ENCODE assay signal across 12 mouse cellular contexts in genomic region chr6:42542036-42543031, GRCm38 (mm10). TPM values are rescaled to one million over a fixed set of nuclear protein-coding genes. Genes with fewer than 3 reads are reported as not detected.
DNase-seq lines count a peak whose midpoint lies in the region; ATAC-seq and TF ChIP-seq lines count a peak whose summit lies in the region.
"Had no signal": no experiment of that assay in that cellular context is flagged by ENCODE, and none has a peak within 500 bp of the region (broad histone marks: within the 10 kb centered on the region; RNA-seq: fewer than 3 reads in every experiment).

No protein-coding gene starts in this region.

- no peak overlapping the region for H3K4me2 ChIP-seq in limb, embryonic 15.5 days
- peak overlapping the region; percentile 65 for H3K4me2 ChIP-seq in myocyte (ENCODE audit: low read depth)
- H3K4me2 ChIP-seq in neural tube, embryonic 15.5 days, result no peak overlapping the region

- no peak for TF ChIP-seq POLR2A in embryonic fibroblast, embryonic 13.5 days (IDR thresholded peaks at IDR 0.05; ENCODE audit: low read depth, low read length)
- no peak for TF ChIP-seq POLR2A in myocyte (IDR thresholded peaks at IDR 0.05; ENCODE audit: insufficient read length, low read depth)

- H3K79me2 ChIP-seq in myocyte (ENCODE audit: control insufficient read depth, insufficient read depth), result no peaks in the 10 kb centered on the region

- H3K9ac ChIP-seq in limb, embryonic 15.5 days, result no peak overlapping the region
- H3K9ac ChIP-seq in neural tube, embryonic 15.5 days (replicated peaks), result no peak overlapping the region
- H3K9ac ChIP-seq: liver, postnatal 0 days had no signal

- intact Hi-C loops in heart, postnatal 25 days (cut with DNase I), result loop anchor here (10.0 kb wide), 1 partner anchor 722 kb away; the partner anchor contains the start of gene Arhgef5

- peak overlapping the region; percentile 44 for H3K27ac ChIP-seq in limb, embryonic 15.5 days
- H3K27ac ChIP-seq in limb, embryonic 10.5 days, result no peak overlapping the region
- peak overlapping the region; percentile 98 for H3K27ac ChIP-seq in embryonic fibroblast, embryonic 13.5 days (ENCODE audit: insufficient read depth, low read length)
- no peak overlapping the region for H3K27ac ChIP-seq in neural tube, embryonic 15.5 days (replicated peaks)

- DNase-seq in limb, embryonic 10.5 days (ENCODE audit: low spot score), result no peak
- DNase-seq in heart, postnatal 25 days (ENCODE audit: low spot score), result peak; percentile 54
- no peak for DNase-seq in layer of hippocampus, postnatal 10 days (ENCODE audit: low spot score in 2 of 2)
- no peak for DNase-seq in spleen, adult 12 weeks (ENCODE audit: low spot score)
- DNase-seq: cerebellum, adult 18-20 months; liver, postnatal 0 days had no signal

- 41% methylated on average over 4 of the region's 4 CpGs for WGBS in limb, embryonic 15.5 days
- 67% methylated on average over 4 of the region's 4 CpGs for WGBS in limb, embryonic 10.5 days
- whole genome bisulfite sequencing in neural tube, embryonic 15.5 days, result 75% methylated on average over 4 of the region's 4 CpGs

- no peaks in the 10 kb centered on the region for H3K36me3 ChIP-seq in limb, embryonic 15.5 days
- no peaks in the 10 kb centered on the region for H3K36me3 ChIP-seq in limb, embryonic 10.5 days
- no peaks in the 10 kb centered on the region for H3K36me3 ChIP-seq in myocyte (ENCODE audit: control insufficient read depth, insufficient read depth)
- H3K36me3 ChIP-seq in neural tube, embryonic 15.5 days, result no peaks in the 10 kb centered on the region

- H3K4me1 ChIP-seq in limb, embryonic 15.5 days, result no peaks in the 10 kb centered on the region
- H3K4me1 ChIP-seq in limb, embryonic 10.5 days, result peaks cover 12% of the 10 kb centered on the region; the same call in 1 of the 2 replicates
- peaks cover 11% of the 10 kb centered on the region for H3K4me1 ChIP-seq in embryonic fibroblast, embryonic 13.5 days (ENCODE audit: control insufficient read depth, insufficient read depth, low read length)
- H3K4me1 ChIP-seq in neural tube, embryonic 15.5 days, result no peaks in the 10 kb centered on the region

- no peak overlapping the region for H3ac ChIP-seq in myocyte (ENCODE audit: control insufficient read depth, insufficient read length)

- ATAC-seq in limb, embryonic 15.5 days (ENCODE audit: insufficient number of reproducible peaks, low FRiP score, low TSS enrichment, low read depth), result no peak
- ATAC-seq in neural tube, embryonic 15.5 days (ENCODE audit: low FRiP score), result no peak
- ATAC-seq: liver, postnatal 0 days had no signal

- H3K9me3 ChIP-seq in limb, embryonic 15.5 days, result no peaks in the 10 kb centered on the region
- H3K9me3 ChIP-seq in limb, embryonic 10.5 days (replicated peaks), result no peaks in the 10 kb centered on the region
- no peaks in the 10 kb centered on the region for H3K9me3 ChIP-seq in neural tube, embryonic 15.5 days (replicated peaks)

- H3K4me3 ChIP-seq in limb, embryonic 15.5 days, result no peak overlapping the region
- H3K4me3 ChIP-seq in limb, embryonic 10.5 days, result no peak overlapping the region
- H3K4me3 ChIP-seq in embryonic fibroblast, embryonic 13.5 days (ENCODE audit: insufficient read depth, low read length), result no peak overlapping the region
- no peak overlapping the region for H3K4me3 ChIP-seq in myocyte
- no peak overlapping the region for H3K4me3 ChIP-seq in neural tube, embryonic 15.5 days (replicated peaks)

- TF ChIP-seq CTCF in embryonic fibroblast, embryonic 13.5 days (IDR thresholded peaks at IDR 0.05; ENCODE audit: borderline replicate concordance, insufficient read depth, low read length), result no peak

- no peaks in the 10 kb centered on the region for H3K27me3 ChIP-seq in limb, embryonic 15.5 days
- no peaks in the 10 kb centered on the region for H3K27me3 ChIP-seq in limb, embryonic 10.5 days (ENCODE audit: low read depth, poor library complexity, severe bottlenecking)
- H3K27me3 ChIP-seq in myocyte (ENCODE audit: control insufficient read depth, insufficient read depth, insufficient read length), result no peaks in the 10 kb centered on the region
- no peaks in the 10 kb centered on the region for H3K27me3 ChIP-seq in neural tube, embryonic 15.5 days (replicated peaks)

TF ChIP-seq in myocyte, 11 proteins besides CTCF, POLR2A, EP300 and RAD21:
- no peak for TF ChIP-seq SRF (IDR thresholded peaks at IDR 0.05; ENCODE audit: control insufficient read depth, insufficient read length, low read depth)
- no peak for TF ChIP-seq CEBPB (IDR thresholded peaks at IDR 0.05; ENCODE audit: insufficient read depth, poor library complexity, severe bottlenecking)
- TF ChIP-seq MYOG (IDR thresholded peaks at IDR 0.05; ENCODE audit: control insufficient read depth in 1 of 3, insufficient read depth in 1 of 3, insufficient read length in 2 of 3, low read depth in 2 of 3), result peak in 1 of 3 experiments; percentile 3
- peak; percentile 26 for TF ChIP-seq USF1 (IDR thresholded peaks at IDR 0.05; ENCODE audit: low read depth)
- TF ChIP-seq TCF3 (IDR thresholded peaks at IDR 0.05; ENCODE audit: insufficient read length, low read depth), result no peak
- TF ChIP-seq POLR2AphosphoS2 (IDR thresholded peaks at IDR 0.05; ENCODE audit: insufficient read length, low read depth), result no peak
- TF ChIP-seq REST (IDR thresholded peaks at IDR 0.05; ENCODE audit: insufficient read depth, insufficient read length), result no peak
- peak in 2 of 3 experiments; percentile 11 to 40 for TF ChIP-seq MYOD1 (IDR thresholded peaks at IDR 0.05; ENCODE audit: control insufficient read depth in 1 of 3, insufficient read length in 2 of 3, low read depth in 2 of 3)
- TF ChIP-seq E2F4 (IDR thresholded peaks at IDR 0.05; ENCODE audit: insufficient read depth), result no peak
- TF ChIP-seq TCF12 (IDR thresholded peaks at IDR 0.05; ENCODE audit: insufficient read depth, poor library complexity, severe bottlenecking), result peak; percentile 26
- no peak for TF ChIP-seq MAX (IDR thresholded peaks at IDR 0.05; ENCODE audit: low read depth)

RNA-seq across cellular contexts. Expression of gene Olfr455, which starts 5.1 kb away (rescaled TPM):
- polyA plus RNA-seq in limb, embryonic 15.5 days (2015; fragmentation: Nextera tagmentation; extraction: Ambion mirVana), result not detected in 2 replicates
- polyA plus RNA-seq in limb, embryonic 10.5 days (2016; fragmentation: Nextera tagmentation; extraction: Ambion mirVana), result not detected in 2 replicates
- not detected in 2 replicates for polyA plus RNA-seq in embryonic fibroblast, embryonic 13.5 days (2011; ENCODE audit: insufficient read length, low read depth, missing spikeins)
- total RNA-seq in heart, postnatal 25 days (2021), result not detected
- not detected for polyA plus RNA-seq in myocyte (2012; fragmentation: generic; extraction: Trizol)
- not detected for total RNA-seq in layer of hippocampus, postnatal 10 days (2021)
- not detected in 2 replicates for polyA plus RNA-seq in neural tube, embryonic 15.5 days (2015; fragmentation: Nextera tagmentation; extraction: Ambion mirVana)
- total RNA-seq: layer of hippocampus, adult 8-10 months had no signal
- polyA plus RNA-seq: liver, postnatal 0 days had no signal

RNA-seq across cellular contexts. Expression of gene Tcaf3, which starts 55.2 kb away (rescaled TPM):
- not detected in 2 replicates for polyA plus RNA-seq in limb, embryonic 15.5 days (2015; fragmentation: Nextera tagmentation; extraction: Ambion mirVana)
- polyA plus RNA-seq in limb, embryonic 10.5 days (2016; fragmentation: Nextera tagmentation; extraction: Ambion mirVana), result not detected in 2 replicates
- polyA plus RNA-seq in embryonic fibroblast, embryonic 13.5 days (2011; ENCODE audit: insufficient read length, low read depth, missing spikeins), result not detected in 2 replicates
- not detected for total RNA-seq in heart, postnatal 25 days (2021)
- polyA plus RNA-seq in myocyte (2012; fragmentation: generic; extraction: Trizol), result not detected
- total RNA-seq in layer of hippocampus, postnatal 10 days (2021), result not detected
- not detected in 2 replicates for polyA plus RNA-seq in neural tube, embryonic 15.5 days (2015; fragmentation: Nextera tagmentation; extraction: Ambion mirVana)
- total RNA-seq: layer of hippocampus, adult 8-10 months had no signal
- polyA plus RNA-seq: liver, postnatal 0 days; testis, adult 2 months had no signal

RNA-seq across cellular contexts. Expression of gene Olfr456, which starts 55.3 kb away (rescaled TPM):
- polyA plus RNA-seq in limb, embryonic 15.5 days (2015; fragmentation: Nextera tagmentation; extraction: Ambion mirVana), result not detected in 2 replicates
- 0.18 TPM in 1 of 2 replicates, not detected in the other for polyA plus RNA-seq in limb, embryonic 10.5 days (2016; fragmentation: Nextera tagmentation; extraction: Ambion mirVana)
- not detected in 2 replicates for polyA plus RNA-seq in embryonic fibroblast, embryonic 13.5 days (2011; ENCODE audit: insufficient read length, low read depth, missing spikeins)
- total RNA-seq in heart, postnatal 25 days (2021), result not detected
- polyA plus RNA-seq in myocyte (2012; fragmentation: generic; extraction: Trizol), result 0.05 TPM
- total RNA-seq in layer of hippocampus, postnatal 10 days (2021), result not detected
- not detected in 2 replicates for polyA plus RNA-seq in neural tube, embryonic 15.5 days (2015; fragmentation: Nextera tagmentation; extraction: Ambion mirVana)
- total RNA-seq: layer of hippocampus, adult 8-10 months had no signal
- polyA plus RNA-seq: liver, postnatal 0 days had no signal

Comparison
In these comparisons a context has a peak if more than half of its experiments do, and no peak if none do; other contexts are left out.
1. H3K27ac ChIP-seq: peak in limb, embryonic 15.5 days (single experiment) and embryonic fibroblast, embryonic 13.5 days (single experiment); none in limb, embryonic 10.5 days (single experiment) and neural tube, embryonic 15.5 days (single experiment).